Comparison of ENCODE assay signal across 8 mouse cellular contexts in the genomic region with DNA sequence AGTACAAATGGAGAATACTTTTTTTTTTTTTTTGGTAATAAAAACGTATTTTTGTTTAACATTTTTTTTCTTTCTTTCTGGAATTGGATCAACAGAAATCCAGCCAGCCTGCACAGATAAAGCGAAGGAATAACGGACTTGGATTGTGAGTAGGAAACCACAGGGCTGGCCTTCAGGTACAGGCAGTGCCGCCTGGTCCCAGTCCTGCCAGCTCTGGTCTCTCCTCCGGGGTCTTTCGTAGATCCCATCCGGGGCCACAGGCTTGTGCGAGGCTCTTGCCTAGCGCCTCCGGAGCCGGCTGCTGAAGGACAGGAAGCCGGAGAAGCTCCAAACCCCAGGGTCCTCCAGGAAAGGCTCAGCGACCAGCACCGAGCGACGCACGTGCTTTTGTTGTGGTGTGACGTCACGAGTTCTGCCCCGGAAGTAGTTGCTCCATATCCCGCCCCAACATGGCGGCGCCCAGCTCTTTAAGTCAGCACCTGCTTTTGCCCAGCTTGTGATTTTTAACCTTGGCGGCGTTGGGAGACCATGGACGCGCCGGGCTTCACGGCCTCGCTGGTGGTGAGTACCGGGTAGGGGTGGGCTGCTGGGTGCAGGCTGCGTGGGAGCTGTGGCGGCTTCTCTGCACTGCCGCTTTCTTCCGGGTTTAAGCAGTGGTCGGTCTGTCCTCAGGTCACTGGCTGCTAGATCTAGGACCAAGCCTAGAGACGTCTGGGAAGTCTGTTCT. TPM values are rescaled to one million over a fixed set of nuclear protein-coding genes. Genes with fewer than 3 reads are reported as not detected.
DNase-seq lines count a peak whose midpoint lies in the region; ATAC-seq lines count a peak whose summit lies in the region.

A gene (plus strand): TSS at position 435 of the 727 bp plus-strand sequence.

- H3K4me3 ChIP-seq in hindbrain, embryonic 16.5 days (ENCODE audit: low read length): peak within 1 kb of the TSS; percentile 51
- H3K4me3 ChIP-seq in macrophage (ENCODE audit: inconsistent target): peak within 1 kb of the TSS; percentile 71

- 0 out of 2 replicates have a peak within 1 kb of the TSS, but pooled peaks have one; percentile 24 for H3K27ac ChIP-seq in hindbrain, embryonic 16.5 days (ENCODE audit: low read depth, low read length)
- H3K27ac ChIP-seq in macrophage: peak within 1 kb of the TSS; percentile 30

- no peaks in the 10 kb centered on the region; the same call in 1 of the 2 replicates for H3K79me2 ChIP-seq in macrophage (ENCODE audit: inconsistent target)

- H3K4me2 ChIP-seq in hindbrain, embryonic 16.5 days (ENCODE audit: low read length): peak within 1 kb of the TSS; percentile 75

- no peaks in the 10 kb centered on the region for H3K36me3 ChIP-seq in hindbrain, embryonic 16.5 days (ENCODE audit: control insufficient read depth, insufficient read depth, low read length)
- H3K36me3 ChIP-seq in macrophage (ENCODE audit: inconsistent target): no peaks in the 10 kb centered on the region

- no peaks in the 10 kb centered on the region for H3K27me3 ChIP-seq in hindbrain, embryonic 16.5 days (replicated peaks; ENCODE audit: control insufficient read depth, insufficient read depth, low read length)

- peak within 1 kb of the TSS; percentile 56 for H3K9ac ChIP-seq in hindbrain, embryonic 16.5 days (ENCODE audit: low read depth, low read length)

- H3K4me1 ChIP-seq in hindbrain, embryonic 16.5 days (ENCODE audit: control insufficient read depth, insufficient read depth, low read depth, low read length): peaks cover 7% of the 10 kb centered on the region

- peak; percentile 99 for ATAC-seq in hindbrain, embryonic 16.5 days

- peak; percentile 88 for DNase-seq in T-cell, adult 2 months (ENCODE audit: low spot score)
- DNase-seq in cerebellum, postnatal 36 days: peak; percentile 87 to 91
- DNase-seq in gastrocnemius, adult 18-20 months (ENCODE audit: low spot score): peak; percentile 90
- peak; percentile 86 to 91 for DNase-seq in left cerebral cortex, adult 18-20 months (ENCODE audit: low spot score in 2 of 2)
- peak; percentile 90 for DNase-seq in right cerebral cortex, adult 18-20 months
- DNase-seq in urinary bladder, postnatal 10 days (ENCODE audit: low spot score): peak; percentile 55

- H3K9me3 ChIP-seq in hindbrain, embryonic 16.5 days (ENCODE audit: control insufficient read depth, low read length): no peaks in the 10 kb centered on the region

- under 1% methylated on average over 37 of the region's 37 CpGs for WGBS in hindbrain, embryonic 16.5 days
- under 1% methylated on average over 37 of the region's 37 CpGs for WGBS in macrophage (ENCODE audit: missing documents)

RNA-seq across cellular contexts. Expression of the gene that starts here (rescaled TPM):
- total RNA-seq in gastrocnemius, adult 18-20 months (2021): 10 to 100 TPM; 15.4 to 18.1 TPM
- 9.4 and 11.9 TPM in 2 replicates for polyA plus RNA-seq in hindbrain, embryonic 16.5 days (2015; fragmentation: Nextera tagmentation; extraction: Ambion mirVana)
- total RNA-seq in left cerebral cortex, adult 18-20 months (2021): 10 to 100 TPM; 13.9 to 14.6 TPM
- 10 to 100 TPM in 21 of 26 experiments, 1 to 10 TPM in 5; 4.9 to 26.8 (median 19.0) TPM for total RNA-seq in macrophage (2018; cell fraction: chromatin; rRNA removed)
- 1 to 10 TPM; 3.5 to 8.2 (median 6.1) TPM for total RNA-seq in macrophage (2018; cell fraction: cytosol; rRNA removed)
- total RNA-seq in macrophage (2018; cell fraction: nucleus; rRNA removed): 10 to 100 TPM in 16 of 26 experiments, 1 to 10 TPM in 10; 3.7 to 20.2 (median 12.6) TPM
- polyA plus RNA-seq in macrophage (2018): 3.0 to 7.6 TPM (median 5.3 TPM) in 3 replicates

Comparison
In these comparisons a context has a peak if more than half of its experiments do, and no peak if none do; other contexts are left out.
1. Peak in every context shown above with its lines: DNase-seq, ATAC-seq, H3K4me3 ChIP-seq and H3K27ac ChIP-seq.